Mouse (Mus musculus) heart, embryonic 14.5 days (tissue): ENCODE results near the gene Ppp1r14d. TPM values are rescaled to one million over a fixed set of nuclear protein-coding genes. Genes with fewer than 3 reads are reported as not detected.

Source experiments
- ATAC-seq: fragments of 200-750 bp; cut with Nextera tagmentation; 2 replicates; pipeline ENCODE4 v1.8.0; 2017; ENCODE audit warnings: low read depth, moderate TSS enrichment; ENCODE audit not compliant: insufficient number of reproducible peaks, insufficient read depth, low FRiP score
- H3K27ac ChIP-seq, 2 experiments: fragments of 200-500 bp in 1 of 2; fragments of 300-500 bp in 1 of 2; sonication (generic) in 1 of 2; replicated peaks in 1 of 2; 2 replicates each; pipeline ENCODE4 v1.5.1; 2012 to 2014; ENCODE audit warnings: low read depth in 2 of 2, low read length in 2 of 2, control low read depth in 1 of 2, mild to moderate bottlenecking in 1 of 2, mixed read lengths in 1 of 2; ENCODE audit not compliant: control insufficient read depth in 1 of 2, insufficient read depth in 1 of 2
- H3K27me3 ChIP-seq: fragments of 300-500 bp; sonication (generic); 2 replicates; pipeline ENCODE4 v1.6.1; 2014; ENCODE audit warnings: mild to moderate bottlenecking, low read length, control low read depth; ENCODE audit not compliant: control insufficient read depth, insufficient read depth
- H3K36me3 ChIP-seq: fragments of 300-500 bp; sonication (generic); 2 replicates; pipeline ENCODE4 v1.6.1; 2014; ENCODE audit warnings: mild to moderate bottlenecking, control low read depth, low read length, mixed read lengths; ENCODE audit not compliant: control insufficient read depth, insufficient read depth
- H3K4me1 ChIP-seq, 2 experiments: fragments of 200-500 bp in 1 of 2; fragments of 300-500 bp in 1 of 2; sonication (generic) in 1 of 2; 2 replicates each; pipeline ENCODE4 v1.6.1; 2012 to 2014; ENCODE audit warnings: low read length in 2 of 2, control low read depth in 1 of 2, mixed read lengths in 1 of 2; ENCODE audit not compliant: control insufficient read depth in 2 of 2, insufficient read depth in 2 of 2
- H3K4me2 ChIP-seq: fragments of 300-500 bp; sonication (generic); 2 replicates; pipeline ENCODE4 v1.6.1; 2014; ENCODE audit warnings: mild to moderate bottlenecking, low read length
- H3K4me3 ChIP-seq, 2 experiments: fragments of 200-500 bp in 1 of 2; fragments of 300-500 bp in 1 of 2; sonication (generic) in 1 of 2; 2 replicates each; pipeline ENCODE4 v1.5.1; 2012 to 2014; ENCODE audit warnings: low read length in 2 of 2, mild to moderate bottlenecking in 2 of 2, control low read depth in 1 of 2, low read depth in 1 of 2, moderate library complexity in 1 of 2; ENCODE audit not compliant: control insufficient read depth in 1 of 2, insufficient read depth in 1 of 2
- H3K9ac ChIP-seq: fragments of 300-500 bp; sonication (generic); 2 replicates; pipeline ENCODE4 v1.6.1; 2014; ENCODE audit warnings: mild to moderate bottlenecking, low read length
- H3K9me3 ChIP-seq: fragments of 300-500 bp; sonication (generic); 2 replicates; pipeline ENCODE4 v1.6.1; 2016; ENCODE audit warnings: low read length, control low read depth; ENCODE audit not compliant: control insufficient read depth
- WGBS: fragments of 180-500 bp; shearing (Covaris S2); extraction: QIAGEN DNeasy Blood & Tissue Kit; methylation state at CpG from one replicate; pipeline ENCODE4 v1.1.7; 2014; 5-methylcytosine and 5-hydroxymethylcytosine counted together
- polyA plus RNA-seq: library from polyadenylated mRNA; unstranded; fragments of >200 nt; fragmentation: Nextera tagmentation; extraction: Ambion mirVana; gene quantifications from 2 replicates; pipeline ENCODE4 v1.2.1, GENCODE M21; 2014

Gene Ppp1r14d
- polyA plus RNA-seq, 1 experiment from 2014 or later, result not detected

DNA sequence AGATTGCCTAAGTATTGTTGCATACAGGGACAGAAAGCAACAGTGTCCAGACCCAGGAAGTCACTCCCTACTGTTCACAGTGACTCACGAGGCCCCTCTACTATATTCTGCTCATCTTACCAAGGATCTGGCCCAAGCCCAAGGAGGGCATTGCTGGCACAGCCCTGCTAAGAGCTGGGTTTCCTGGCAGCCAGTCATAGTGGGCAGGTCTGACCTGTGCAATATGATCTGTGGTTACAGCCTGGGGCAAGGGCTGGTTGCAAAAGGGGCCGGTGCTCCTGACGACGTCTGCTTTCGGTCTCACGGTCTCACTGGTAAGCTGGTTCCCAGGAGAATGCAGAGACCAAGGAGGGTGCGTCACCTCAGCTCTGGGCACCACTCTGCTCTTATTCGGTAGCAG lies 33.3 kb upstream of the Ppp1r14d start:
- no peak overlapping the region for H3K27ac ChIP-seq
- no peak overlapping the region for H3K9ac ChIP-seq
- no peak overlapping the region for H3K4me3 ChIP-seq

DNA sequence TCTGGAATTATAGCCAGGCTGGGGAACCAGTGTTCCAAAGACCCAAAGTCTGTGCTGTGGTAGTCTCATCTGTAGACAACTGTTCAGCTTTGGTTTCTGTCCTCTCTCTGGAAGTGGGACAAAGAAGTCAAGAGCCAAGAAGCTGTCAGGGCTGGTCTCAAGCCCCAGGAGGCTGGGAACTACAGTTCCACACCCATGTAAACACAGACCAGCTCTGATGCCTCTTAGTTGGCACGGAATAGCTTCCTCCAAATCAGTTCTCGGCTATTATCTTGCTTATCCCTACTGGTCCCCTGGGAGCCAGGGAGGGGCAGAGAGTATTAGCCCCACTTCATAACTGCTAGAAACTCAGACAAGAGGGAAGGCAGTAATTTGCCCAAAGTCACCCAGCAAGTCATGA lies 31.6 kb upstream of the Ppp1r14d start:
- Histone ChIP-seq H3K9ac (no peak overlapping the region), H3K27me3 (no peaks in the 10 kb centered on the region), H3K9me3 (no peaks in the 10 kb centered on the region), H3K4me3 (no peak overlapping the region), H3K27ac (no peak overlapping the region), H3K36me3 (no peaks in the 10 kb centered on the region), H3K4me2 (no peak overlapping the region), H3K4me1 (peaks cover 4 to 8% of the 10 kb centered on the region in 2 experiments; a peak in 3 of 4 replicates)
- ATAC-seq, result no peak
- 36% methylated on average over 2 of the region's 2 CpGs for WGBS

More for the DNA sequence above, 33.3 kb upstream of the Ppp1r14d start:
- Histone ChIP-seq H3K4me2 (peak overlapping the region; percentile 16), H3K9me3 (no peaks in the 10 kb centered on the region), H3K36me3 (no peaks in the 10 kb centered on the region), H3K4me1 (peaks cover 4 to 8% of the 10 kb centered on the region in 2 experiments; a peak in 3 of 4 replicates), H3K27me3 (no peaks in the 10 kb centered on the region)
- ATAC-seq, result no peak
- WGBS, result 34% methylated on average over 8 of the region's 8 CpGs

DNA sequence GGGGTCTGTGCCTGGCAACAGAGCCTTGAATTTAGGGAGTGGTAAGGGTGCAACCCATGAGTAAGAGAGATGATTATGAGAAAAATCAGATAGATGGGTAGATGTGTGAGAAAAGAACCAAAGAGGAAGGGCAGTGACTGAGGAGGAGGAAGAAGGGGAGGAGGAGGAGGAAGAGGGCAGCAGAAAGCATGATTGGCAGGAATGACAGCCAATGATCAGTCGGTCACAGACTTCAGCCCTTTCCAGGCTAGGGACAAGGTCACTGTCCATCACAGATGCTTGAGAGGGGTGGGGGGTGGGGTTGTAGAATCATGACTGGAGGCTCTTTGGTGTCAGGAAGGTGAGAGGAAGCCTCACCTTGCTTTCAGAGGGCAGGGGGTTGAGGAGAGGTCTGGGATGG lies 30.8 kb upstream of the Ppp1r14d start:
- H3K27ac ChIP-seq, result no peak overlapping the region
- no peaks in the 10 kb centered on the region for H3K9me3 ChIP-seq
- H3K4me1 ChIP-seq, result peaks cover 4 to 8% of the 10 kb centered on the region in 2 experiments; a peak in 3 of 4 replicates
- no peaks in the 10 kb centered on the region for H3K36me3 ChIP-seq
- no peak for ATAC-seq
- peaks cover 2% of the 10 kb centered on the region for H3K27me3 ChIP-seq
- no peak overlapping the region for H3K9ac ChIP-seq
- 69% methylated on average over 1 of the region's 1 CpGs for WGBS
- H3K4me2 ChIP-seq, result no peak overlapping the region
- no peak overlapping the region for H3K4me3 ChIP-seq

DNA sequence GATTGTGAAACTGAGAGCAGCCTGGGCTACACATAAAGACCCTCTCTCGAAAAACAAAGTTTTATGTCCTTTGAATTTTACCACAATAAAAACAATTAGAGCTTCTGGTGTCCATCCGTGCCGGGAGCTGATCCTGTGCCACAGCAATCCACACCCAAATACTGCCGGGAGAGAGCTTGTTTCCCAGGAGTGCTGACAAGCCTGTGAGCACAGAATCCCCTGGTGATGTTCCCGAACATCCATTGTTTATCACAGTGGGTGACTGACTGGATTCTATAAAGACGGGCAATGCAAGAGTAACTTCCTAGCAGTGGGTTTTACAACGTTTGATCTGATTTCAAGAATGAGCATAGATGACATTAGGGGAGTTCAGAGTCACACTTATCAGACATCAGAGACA lies 25.3 kb upstream of the Ppp1r14d start:
- H3K36me3 ChIP-seq, result no peaks in the 10 kb centered on the region
- H3K9ac ChIP-seq, result no peak overlapping the region
- H3K4me1 ChIP-seq, result no peaks in the 10 kb centered on the region
- peaks cover 18% of the 10 kb centered on the region for H3K27me3 ChIP-seq
- no peak for ATAC-seq
- no peak overlapping the region for H3K4me3 ChIP-seq
- 20% methylated on average over 7 of the region's 7 CpGs for WGBS
- H3K9me3 ChIP-seq, result no peaks in the 10 kb centered on the region
- H3K27ac ChIP-seq, result no peak overlapping the region
- no peak overlapping the region for H3K4me2 ChIP-seq

DNA sequence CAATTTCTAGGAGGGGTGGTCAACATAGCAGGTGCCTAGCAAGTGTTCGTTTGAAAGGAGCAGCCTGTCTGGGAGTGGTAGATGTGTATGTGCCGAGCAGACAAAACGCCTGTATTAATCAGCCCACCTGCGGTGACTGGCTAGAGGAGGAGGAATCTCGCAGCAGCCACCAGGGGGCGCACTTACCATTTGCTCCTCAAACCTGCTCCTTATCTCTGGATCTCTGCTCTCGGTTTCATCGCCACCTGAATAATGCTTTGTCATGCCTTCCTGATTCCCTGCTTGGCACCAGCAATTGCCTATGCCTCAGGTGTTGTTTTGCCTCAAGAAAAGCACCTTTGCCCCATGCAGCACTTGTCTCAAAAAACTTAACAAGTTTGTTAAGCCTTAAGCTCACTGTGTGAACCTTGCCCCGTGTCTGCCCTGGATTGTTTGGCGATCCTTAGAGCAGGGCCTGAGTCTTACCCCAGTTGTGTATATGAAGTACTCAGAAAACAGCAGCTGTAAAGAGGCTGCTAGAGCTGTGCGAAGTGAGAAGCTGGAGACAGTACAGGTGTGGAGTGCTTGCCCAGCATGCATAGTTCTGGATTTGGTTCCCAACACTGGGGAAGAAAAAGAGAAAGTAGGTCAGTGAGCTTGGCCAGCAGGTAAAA lies 21.2 kb upstream of the Ppp1r14d start:
- H3K27ac ChIP-seq, result no peak overlapping the region
- H3K4me3 ChIP-seq, result no peak overlapping the region
- peak overlapping the region; percentile 53 for H3K4me2 ChIP-seq
- WGBS, result 11% methylated on average over 11 of the region's 11 CpGs
- no peak for ATAC-seq
- H3K36me3 ChIP-seq, result no peaks in the 10 kb centered on the region
- H3K4me1 ChIP-seq, result no peaks in the 10 kb centered on the region
- no peaks in the 10 kb centered on the region for H3K9me3 ChIP-seq
- H3K9ac ChIP-seq, result no peak overlapping the region
- peaks cover 18% of the 10 kb centered on the region for H3K27me3 ChIP-seq

DNA sequence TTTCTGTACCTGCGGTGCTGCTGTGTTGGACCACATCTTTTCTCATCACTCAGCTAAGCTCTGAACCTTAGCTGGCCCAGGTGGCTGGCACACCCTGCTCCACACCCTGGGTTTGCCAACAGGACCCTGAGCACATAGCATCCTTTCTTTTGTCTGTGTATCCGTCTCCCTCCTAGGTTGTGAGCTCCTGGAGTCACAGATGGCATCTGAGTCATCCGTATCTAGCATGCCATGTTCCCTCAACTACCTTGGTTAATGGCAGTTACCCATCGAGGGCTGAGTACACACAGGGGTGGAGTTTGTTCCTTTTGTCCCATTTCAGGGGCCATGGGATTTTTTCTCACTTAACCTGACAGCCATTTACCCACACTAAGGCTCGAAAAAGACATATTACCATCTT lies 20.7 kb upstream of the Ppp1r14d start:
- peak overlapping the region; percentile 53; the same call in 1 of the 2 replicates for H3K4me2 ChIP-seq
- H3K4me1 ChIP-seq, result no peaks in the 10 kb centered on the region
- no peak overlapping the region for H3K27ac ChIP-seq
- H3K9ac ChIP-seq, result no peak overlapping the region
- 63% methylated on average over 5 of the region's 5 CpGs for whole genome bisulfite sequencing
- H3K36me3 ChIP-seq, result no peaks in the 10 kb centered on the region
- no peak overlapping the region for H3K4me3 ChIP-seq
- H3K9me3 ChIP-seq, result no peaks in the 10 kb centered on the region
- peaks cover 14% of the 10 kb centered on the region for H3K27me3 ChIP-seq
- no peak for ATAC-seq

DNA sequence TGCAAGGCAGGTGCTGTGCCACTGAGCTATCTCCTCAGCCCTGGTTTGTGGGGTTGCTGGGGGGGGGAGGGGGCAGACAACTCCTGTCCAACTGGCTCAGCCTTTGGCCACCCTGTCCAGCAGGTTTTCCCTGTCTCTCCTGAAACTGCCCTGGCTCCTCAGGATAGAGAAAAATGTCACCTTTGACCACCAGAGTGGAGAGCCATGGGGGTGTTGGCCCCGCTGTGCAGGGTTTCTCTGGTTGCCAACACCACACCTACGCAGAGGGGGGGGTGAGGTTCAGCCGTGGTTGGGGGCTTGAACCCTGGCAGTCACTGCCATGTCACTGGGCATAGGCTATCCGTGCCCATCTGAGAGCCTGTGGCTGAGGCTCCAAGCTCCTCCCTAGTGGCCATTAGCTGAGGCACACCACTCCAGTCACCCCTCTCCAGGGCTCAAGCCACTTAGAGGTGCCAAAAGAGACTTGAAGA lies 19.9 kb upstream of the Ppp1r14d start:
- Histone ChIP-seq H3K27ac (no peak overlapping the region), H3K4me3 (no peak overlapping the region), H3K36me3 (no peaks in the 10 kb centered on the region), H3K4me1 (no peaks in the 10 kb centered on the region), H3K9me3 (no peaks in the 10 kb centered on the region), H3K9ac (no peak overlapping the region), H3K4me2 (no peak overlapping the region), H3K27me3 (peaks cover 7% of the 10 kb centered on the region; the same call in 1 of the 2 replicates)
- ATAC-seq, result no peak
- 65% methylated on average over 4 of the region's 4 CpGs for WGBS

DNA sequence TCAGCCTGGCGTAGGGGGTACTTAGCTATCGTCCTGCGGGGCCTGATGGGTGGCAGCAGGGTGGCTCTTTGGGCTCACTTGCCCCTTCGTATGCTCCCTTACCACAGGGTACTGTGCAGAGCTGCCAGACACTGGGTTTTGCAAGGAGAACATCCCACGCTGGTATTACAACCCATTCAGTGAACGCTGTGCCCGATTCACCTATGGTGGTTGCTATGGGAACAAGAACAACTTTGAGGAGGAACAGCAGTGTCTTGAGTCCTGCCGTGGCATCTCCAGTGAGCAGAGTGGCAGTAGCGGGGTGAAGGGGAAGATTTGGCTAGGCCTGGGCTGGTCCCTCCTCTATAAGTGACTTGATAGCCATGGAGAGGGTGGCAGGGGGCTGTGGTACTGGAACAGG lies 18.2 kb upstream of the Ppp1r14d start:
- H3K9me3 ChIP-seq, result no peaks in the 10 kb centered on the region
- no peak overlapping the region for H3K9ac ChIP-seq
- H3K27me3 ChIP-seq, result no peaks in the 10 kb centered on the region
- no peak overlapping the region for H3K4me3 ChIP-seq
- no peak for ATAC-seq
- no peak overlapping the region for H3K4me2 ChIP-seq
- no peaks in the 10 kb centered on the region for H3K4me1 ChIP-seq
- H3K27ac ChIP-seq, result no peak overlapping the region
- 78% methylated on average over 9 of the region's 9 CpGs for WGBS
- no peaks in the 10 kb centered on the region for H3K36me3 ChIP-seq
